Mouse (Mus musculus) olfactory bulb, adult 2 months (tissue): ENCODE results near the gene Rpap1. TPM values are rescaled to one million over a fixed set of nuclear protein-coding genes. Genes with fewer than 3 reads are reported as not detected.
"Not testable (repeated sequence)": the region's sequence is repeated elsewhere in the genome, so short reads cannot be mapped to it uniquely, and the experiment has no call there.

Experiments
- H3K27ac ChIP-seq: fragments of 200-500 bp; 2 replicates; pipeline ENCODE4 v1.5.1; 2012; ENCODE audit warnings: low read depth, low read length; ENCODE audit not compliant: insufficient read depth
- H3K4me1 ChIP-seq: fragments of 200-500 bp; 2 replicates; pipeline ENCODE4 v1.6.1; 2012; ENCODE audit warnings: low read length; ENCODE audit not compliant: control insufficient read depth, insufficient read depth
- H3K4me3 ChIP-seq: fragments of 200-500 bp; 2 replicates; pipeline ENCODE4 v1.5.1; 2012; ENCODE audit warnings: mild to moderate bottlenecking, low read depth, low read length, moderate library complexity; ENCODE audit not compliant: insufficient read depth
- CTCF ChIP-seq: fragments of 200-500 bp; IDR thresholded peaks from 2 replicates; pipeline ENCODE4 v1.5.1; 2012; ENCODE audit warnings: low read depth, mild to moderate bottlenecking, low read length, moderate library complexity; ENCODE audit not compliant: insufficient read depth
- POLR2A ChIP-seq: fragments of 200-500 bp; IDR thresholded peaks from 2 replicates; pipeline ENCODE4 v1.6.1; 2012; ENCODE audit warnings: mild to moderate bottlenecking, low read depth, low read length, moderate library complexity; ENCODE audit not compliant: insufficient read depth
- WGBS: fragments of 180-500 bp; shearing (Covaris S2); methylation state at CpG from one replicate; pipeline ENCODE4 v1.1.7; 2018; 5-methylcytosine and 5-hydroxymethylcytosine counted together
- polyA plus RNA-seq: library from polyadenylated mRNA; stranded (reverse); fragments of >200 nt; gene quantifications from 2 replicates; pipeline ENCODE4 v1.2.4, GENCODE M21; 2012; ENCODE audit warnings: low replicate concordance; ENCODE audit not compliant: missing spikeins, insufficient read depth, insufficient read length

Gene Rpap1
- polyA plus RNA-seq, 1 experiment = not detected

DNA sequence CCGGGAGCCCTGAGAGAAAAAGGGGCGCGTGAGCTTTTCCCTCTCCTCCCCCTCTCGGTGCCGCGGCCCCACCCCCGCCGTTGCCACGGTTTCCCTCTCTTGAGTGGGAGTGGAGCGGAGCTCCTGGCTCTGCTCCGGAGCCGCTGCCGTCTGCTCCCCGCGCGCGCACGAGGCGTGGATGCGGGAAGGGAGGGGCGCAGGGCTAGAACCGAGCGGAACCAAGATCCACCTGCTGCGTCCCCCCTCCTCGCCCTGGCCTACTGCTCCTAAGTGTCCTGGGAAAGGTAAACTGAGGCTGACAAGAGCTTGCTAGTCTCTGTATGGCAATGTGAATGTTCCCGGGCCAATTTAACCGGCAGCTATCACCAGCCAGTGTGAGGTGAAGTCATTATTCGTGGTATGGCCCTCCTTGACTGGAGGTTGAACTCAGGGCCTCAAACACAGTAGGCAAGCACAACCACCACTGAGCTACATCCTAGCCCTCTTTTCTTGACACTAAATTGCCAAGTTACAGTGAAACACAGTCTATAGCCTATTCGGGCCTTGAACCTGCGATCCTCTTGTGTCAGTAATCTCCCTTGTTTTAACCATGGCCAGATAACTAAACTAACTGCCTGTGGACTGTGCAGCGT, 44.0 kb downstream of the Rpap1 start:
- WGBS = 15% methylated on average over 29 of the region's 31 CpGs
- Histone ChIP-seq H3K4me1 (peaks cover 23% of the 10 kb centered on the region), H3K4me3 (peak overlapping the region; percentile 47), H3K27ac (no peak overlapping the region)
- TF ChIP-seq POLR2A = no peak
- TF ChIP-seq CTCF = no peak

DNA sequence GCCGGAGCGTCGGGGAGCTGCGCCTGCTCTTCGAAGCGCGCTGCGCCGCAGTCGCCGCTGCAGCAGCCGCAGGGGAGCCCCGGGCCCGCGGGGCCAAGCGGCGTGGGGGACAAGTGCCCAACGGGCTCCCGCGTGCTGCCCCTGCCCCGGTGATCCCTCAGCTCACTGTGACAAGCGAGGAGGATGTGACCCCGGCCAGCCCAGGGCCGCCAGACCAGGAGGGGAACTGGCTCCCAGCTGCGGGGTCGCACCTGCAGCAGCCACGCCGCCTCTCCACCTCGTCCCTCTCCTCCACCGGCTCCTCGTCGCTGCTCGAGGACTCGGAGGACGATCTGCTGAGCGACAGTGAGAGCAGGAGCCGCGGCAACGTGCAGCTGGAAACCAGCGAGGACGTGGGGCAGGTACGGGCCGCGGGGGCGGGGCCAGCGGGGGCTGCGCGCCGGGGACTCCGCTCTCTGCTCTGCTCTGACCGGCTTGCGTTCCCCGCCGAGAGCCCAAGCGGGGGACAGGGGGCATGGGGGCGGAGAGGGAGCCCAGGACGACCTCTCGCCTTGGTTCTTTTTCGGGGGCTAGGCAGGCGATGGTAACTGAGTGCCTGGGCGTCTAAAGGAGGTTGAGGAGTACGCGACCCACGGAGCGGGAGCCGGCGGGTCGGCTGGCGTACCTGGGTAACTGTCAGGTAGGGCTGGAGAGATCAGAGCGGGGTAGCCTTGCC, 44.7 kb downstream of the Rpap1 start:
- H3K4me3 ChIP-seq = peak overlapping the region; percentile 47
- no peak overlapping the region for H3K27ac ChIP-seq
- peaks cover 23% of the 10 kb centered on the region for H3K4me1 ChIP-seq
- TF ChIP-seq POLR2A = no peak
- TF ChIP-seq CTCF = no peak
- under 1% methylated on average over 70 of the region's 70 CpGs for WGBS

DNA sequence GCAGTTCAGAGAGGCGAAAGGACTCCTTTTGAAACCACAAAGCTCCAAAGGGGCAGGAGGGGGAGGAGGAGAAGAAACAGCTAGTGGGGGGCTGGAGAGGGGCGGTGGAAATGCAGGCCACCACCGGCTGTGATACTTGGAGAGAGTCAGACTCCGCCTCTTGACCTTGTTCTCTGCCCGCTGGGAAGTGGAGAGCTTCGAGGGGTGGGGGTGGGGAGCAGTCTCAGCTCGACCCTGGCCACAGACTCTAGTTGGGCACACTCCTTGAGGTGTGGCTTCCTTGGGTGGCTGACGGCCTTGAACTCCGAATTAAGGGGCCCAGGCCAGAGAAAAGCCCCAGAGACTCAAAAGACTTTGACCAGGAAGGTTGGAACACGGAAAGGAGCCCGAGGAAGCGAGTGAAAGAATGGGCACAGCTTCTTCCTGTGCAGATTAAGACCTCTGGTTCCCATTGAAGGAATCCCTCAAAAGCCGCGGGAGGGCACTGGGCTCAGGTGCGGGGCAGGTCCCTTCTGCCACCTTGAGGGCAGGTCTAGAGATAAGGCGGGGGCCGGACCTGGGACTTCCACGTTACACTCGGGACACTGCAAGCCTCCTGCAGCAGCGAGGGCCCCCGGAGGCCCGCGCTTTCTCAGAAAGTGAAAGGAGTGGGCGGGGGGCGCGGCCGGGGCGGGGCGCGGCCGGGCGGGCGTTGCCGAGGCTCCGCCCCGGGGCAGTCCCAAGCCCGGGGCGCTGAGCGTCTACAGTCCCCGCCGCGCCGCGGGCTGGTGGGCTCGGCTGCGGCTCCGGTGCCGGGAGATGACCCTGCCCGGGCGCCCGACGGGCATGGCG, 45.5 kb downstream of the Rpap1 start, which contains the start of gene Itpka:
TSS of gene Itpka (plus strand) at position 757 of the 831 bp plus-strand sequence.
- TF ChIP-seq POLR2A (0 out of 2 replicates have a peak, but pooled peaks have one; percentile 25), CTCF (no peak)
- Histone ChIP-seq H3K4me1 (peaks cover 23% of the 10 kb centered on the region), H3K27ac (no peak within 1 kb of the TSS), H3K4me3 (peak within 1 kb of the TSS; percentile 47)
- WGBS = 3% methylated on average over 44 of the region's 53 CpGs

DNA sequence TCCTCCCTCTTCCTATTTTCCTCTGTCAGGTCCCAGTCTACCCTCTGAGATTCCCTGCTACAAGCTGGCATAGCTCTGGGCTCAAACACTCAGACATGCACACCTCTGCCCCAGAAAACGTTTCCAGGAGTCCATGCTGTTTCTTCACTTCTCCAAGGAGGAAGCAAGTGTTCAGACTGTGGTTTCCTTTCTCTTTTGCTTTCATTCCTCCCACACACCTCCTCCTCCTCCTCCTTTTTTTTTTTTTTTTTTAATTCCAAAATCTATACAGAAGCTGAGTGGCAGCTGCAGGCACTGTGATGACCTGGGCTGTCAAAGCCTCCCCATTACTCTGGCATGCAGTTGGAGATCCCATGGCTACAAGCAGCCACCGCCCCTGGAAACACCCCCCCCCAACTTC, 46.8 kb downstream of the Rpap1 start:
- no peak for TF ChIP-seq CTCF
- no peak for TF ChIP-seq POLR2A
- Histone ChIP-seq H3K4me3 (no peak overlapping the region), H3K4me1 (peaks cover 23% of the 10 kb centered on the region), H3K27ac (no peak overlapping the region)
- WGBS = 53% methylated on average over 2 of the region's 2 CpGs

DNA sequence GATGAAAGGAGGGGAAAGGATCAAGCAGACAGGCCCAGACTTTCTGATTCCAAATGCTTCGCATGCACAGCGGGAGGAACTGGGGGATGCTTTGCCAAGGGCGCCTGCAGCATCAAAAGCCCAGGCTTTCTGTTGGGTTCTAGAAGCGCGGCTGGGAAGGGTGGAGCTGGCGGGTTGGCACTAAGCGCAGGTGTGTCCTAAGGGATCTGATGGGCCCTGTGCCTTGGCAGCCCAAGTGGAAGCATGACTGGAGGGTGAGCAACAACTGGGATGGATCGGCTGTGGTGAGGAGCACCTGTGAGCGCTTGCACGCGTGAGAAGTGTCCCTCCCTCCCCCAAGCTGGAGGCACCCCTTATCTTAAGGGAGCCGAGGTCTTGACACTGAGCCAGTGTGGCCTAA, 50.2 kb downstream of the Rpap1 start:
- no peak overlapping the region for H3K27ac ChIP-seq
- TF ChIP-seq POLR2A = no peak
- no peak for TF ChIP-seq CTCF

DNA sequence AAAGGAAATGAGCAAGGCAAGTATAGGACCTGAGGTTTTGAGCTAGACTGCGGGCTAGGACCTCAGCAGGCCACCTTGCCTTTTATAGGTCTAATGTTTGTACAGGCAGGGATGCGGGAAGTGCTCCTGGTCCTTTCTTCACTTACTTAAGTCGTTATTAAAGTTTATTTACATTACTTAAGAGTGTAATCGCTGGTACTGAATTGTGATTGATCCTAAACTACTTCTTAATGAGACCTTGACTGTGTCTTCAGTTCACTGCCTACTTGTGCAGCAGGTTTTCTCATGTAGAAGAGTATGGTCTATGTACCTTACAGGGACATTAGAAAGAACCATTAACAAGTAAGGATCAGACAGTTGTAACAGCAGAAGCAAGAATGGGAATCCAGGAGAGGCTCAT, 56.6 kb downstream of the Rpap1 start:
- no peak for TF ChIP-seq CTCF
- TF ChIP-seq POLR2A = no peak
- Histone ChIP-seq H3K4me3 (no peak overlapping the region), H3K4me1 (no peaks in the 10 kb centered on the region), H3K27ac (no peak overlapping the region)
- WGBS = 85% methylated on average over 4 of the region's 4 CpGs

More for the DNA sequence above, 50.2 kb downstream of the Rpap1 start:
- Histone ChIP-seq H3K4me3 (no peak overlapping the region), H3K4me1 (peaks cover 7% of the 10 kb centered on the region)
- 24% methylated on average over 12 of the region's 12 CpGs for WGBS

DNA sequence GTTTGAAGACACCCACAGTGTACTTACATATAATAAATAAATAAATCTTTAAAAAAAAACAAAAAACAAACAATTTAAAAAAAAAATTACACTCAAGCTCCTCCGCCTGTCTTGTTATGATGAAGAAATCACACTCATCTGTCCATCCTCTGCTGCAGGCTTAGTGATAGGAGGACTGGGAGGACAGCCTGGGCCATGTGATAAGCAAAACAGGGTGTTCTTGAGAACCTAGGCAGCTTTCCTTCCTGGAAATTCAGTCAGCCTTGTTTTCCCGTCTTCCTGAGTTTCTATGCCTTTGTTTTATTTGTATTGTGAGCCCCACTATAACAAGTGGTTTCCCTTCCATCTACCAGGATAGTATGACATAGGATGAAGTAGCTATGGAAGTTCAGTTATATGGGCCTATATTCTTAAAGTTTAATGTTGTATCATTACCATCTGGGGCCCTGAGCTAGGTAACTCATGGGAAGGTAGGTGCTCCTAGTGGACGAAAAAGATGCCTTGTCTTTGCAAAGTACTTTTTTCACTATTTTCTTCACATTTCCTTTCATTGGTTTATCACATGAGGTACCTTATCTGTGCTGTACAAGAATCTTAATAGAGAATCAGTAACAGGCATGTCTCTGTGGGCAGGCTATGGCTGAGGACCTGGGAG, 59.4 kb downstream of the Rpap1 start:
- no peak for TF ChIP-seq CTCF
- no peak for TF ChIP-seq POLR2A
- 89% methylated on average over 3 of the region's 3 CpGs for WGBS
- H3K4me1 ChIP-seq = no peaks in the 10 kb centered on the region
- no peak overlapping the region for H3K27ac ChIP-seq
- no peak overlapping the region for H3K4me3 ChIP-seq

DNA sequence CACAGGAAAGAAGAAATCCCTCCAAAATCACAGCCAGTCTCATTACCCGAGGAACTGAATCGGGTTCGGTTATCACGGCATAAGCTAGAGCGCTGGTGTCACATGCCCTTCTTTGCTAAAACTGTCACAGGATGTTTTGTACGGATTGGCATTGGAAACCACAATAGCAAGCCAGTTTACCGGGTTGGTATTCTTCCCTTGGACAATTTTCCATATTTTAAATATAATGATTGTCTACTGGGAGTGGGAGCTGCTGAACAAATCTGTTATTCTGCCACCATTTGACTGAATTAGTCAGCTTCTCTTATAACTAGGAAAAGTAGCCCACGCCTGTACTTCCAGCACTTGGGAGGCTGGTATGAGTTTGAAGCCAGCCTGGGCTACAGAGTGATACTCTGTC, 66.3 kb downstream of the Rpap1 start:
- Histone ChIP-seq H3K4me3 (no peak overlapping the region), H3K27ac (no peak overlapping the region), H3K4me1 (no peaks in the 10 kb centered on the region)
- no peak for TF ChIP-seq POLR2A
- no peak for TF ChIP-seq CTCF
- 95% methylated on average over 8 of the region's 8 CpGs for WGBS

DNA sequence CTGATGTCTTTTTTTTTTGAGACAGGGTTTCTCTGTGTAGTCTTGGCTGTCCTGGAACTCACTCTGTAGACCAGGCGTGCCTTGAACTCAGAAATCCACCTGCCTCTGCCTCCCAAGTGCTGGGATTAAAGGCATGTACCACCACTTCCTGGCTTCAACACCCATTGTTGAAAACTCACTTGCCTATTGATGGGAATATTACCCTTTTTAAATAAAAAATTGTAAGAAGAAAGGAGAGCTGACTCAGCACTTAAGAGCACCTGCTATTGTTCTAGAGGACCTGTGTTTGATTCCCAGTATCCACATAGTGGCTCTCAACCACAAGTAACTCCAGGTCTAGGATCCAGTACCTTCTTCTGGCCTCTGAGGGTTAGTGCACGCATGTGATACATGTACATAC, 71.5 kb downstream of the Rpap1 start:
- WGBS = 95% methylated on average over 2 of the region's 2 CpGs
- not testable (repeated sequence) for H3K4me1 ChIP-seq, H3K4me3 ChIP-seq, H3K27ac ChIP-seq
